Mouse (Mus musculus): Measurements from ENCODE around the gene Zfp84. TPM values are rescaled to one million over a fixed set of nuclear protein-coding genes. Genes with fewer than 3 reads are reported as not detected.

Gene Zfp84
- 13.7 TPM for polyA plus RNA-seq (2017; shearing (Covaris generic))

GRCm38 (mm10) chr7:29768090-29768900 lies at the start of gene Zfp84:
Gene Zfp84, plus strand, starts transcription at chr7:29768552.

GRCm38 (mm10) chr7:29726860-29727259 lies 41.5 kb upstream of the Zfp84 start, which contains the start of gene Catsperg2:
Gene Catsperg2, minus strand, starts transcription at chr7:29727032.

GRCm38 (mm10) chr7:29783871-29784551 lies 15.7 kb downstream of the Zfp84 start, which contains the start of gene Zfp30:
Gene Zfp30, plus strand, starts transcription at chr7:29783998.

GRCm38 (mm10) chr7:29815910-29816429 lies 47.6 kb downstream of the Zfp84 start, which contains the start of gene Zfp790:
Gene Zfp790, plus strand, starts transcription at chr7:29816114.

Other genes with a start within 250 kb of the Zfp84 start
- gene Sipa1l3, start 249.9 kb upstream of the Zfp84 start, polyA plus RNA-seq (2017; shearing (Covaris generic)): 10.4 TPM
- 0.71 TPM for gene Catsperg2, start 41.5 kb upstream of the Zfp84 start, polyA plus RNA-seq (2017; shearing (Covaris generic))
- gene Zfp30, start 15.4 kb downstream of the Zfp84 start, polyA plus RNA-seq (2017; shearing (Covaris generic)): 0.48 TPM
- gene Zfp790, start 47.6 kb downstream of the Zfp84 start, polyA plus RNA-seq (2017; shearing (Covaris generic)): 5.9 TPM
- gene Zfp940, start 85.1 kb downstream of the Zfp84 start, polyA plus RNA-seq (2017; shearing (Covaris generic)): 2.2 TPM
- gene Zfp420, start 91.4 kb downstream of the Zfp84 start, polyA plus RNA-seq (2017; shearing (Covaris generic)): 8.0 TPM
- gene Zfp27, start 138.0 kb downstream of the Zfp84 start, polyA plus RNA-seq (2017; shearing (Covaris generic)): 2.9 TPM
- gene Zfp383, start 139.7 kb downstream of the Zfp84 start, polyA plus RNA-seq (2017; shearing (Covaris generic)): 1.00 TPM
- 2.2 TPM for gene Zfp74, start 185.5 kb downstream of the Zfp84 start, polyA plus RNA-seq (2017; shearing (Covaris generic))
- gene Zfp568, start 215.4 kb downstream of the Zfp84 start, polyA plus RNA-seq (2017; shearing (Covaris generic)): 5.7 TPM